Mouse (Mus musculus) liver, postnatal 0 days (tissue): Measurements from ENCODE around the gene Ear1.
"Not testable (repeated sequence)": the region's sequence is repeated elsewhere in the genome, so short reads cannot be mapped to it uniquely, and the experiment has no call there.

Experiments
- CTCF ChIP-seq: sonication (generic); IDR thresholded peaks from 2 replicates; pipeline ENCODE4 v1.5.1; 2016; ENCODE audit warnings: antibody characterized with exemption, low read depth
- EP300 ChIP-seq: IDR thresholded peaks from 2 replicates; pipeline ENCODE4 v1.6.1; 2016; ENCODE audit warnings: antibody characterized with exemption, low read depth, mild to moderate bottlenecking

GRCm38 (mm10) chr14:43898577-43898976, 23.3 kb upstream of the Ear1 start:
- TF ChIP-seq CTCF, EP300: not testable (repeated sequence)
